Mouse (Mus musculus): Measurements from ENCODE around the gene Gm20219.

The Gm20219 gene

GRCm38 (mm10) chr17:56548605-56549105 lies 5.5 kb downstream of the Gm20219 start:
- TF ChIP-seq NANOG (IDR thresholded peaks at IDR 0.05; ENCODE audit: borderline replicate concordance, low read length) (no peak), POU5F1 (IDR thresholded peaks at IDR 0.05; ENCODE audit: borderline replicate concordance, low read length) (no peak), CTCF (conservative IDR thresholded peaks at IDR 0.05; ENCODE audit: low read length) (no peak)
- no peaks in the 10 kb centered on the region for H3K36me3 ChIP-seq (ENCODE audit: insufficient read depth, low read length)
- no peaks in the 10 kb centered on the region for H3K9me3 ChIP-seq (ENCODE audit: low read length)
- peaks cover 5% of the 10 kb centered on the region; the same call in 1 of the 2 replicates for H3K27me3 ChIP-seq (ENCODE audit: insufficient read depth, low read length)
- no peak overlapping the region for H3K4me3 ChIP-seq (replicated peaks; ENCODE audit: low read length)
- peaks cover 44% of the 10 kb centered on the region for H3K4me1 ChIP-seq (replicated peaks; ENCODE audit: low read depth, low read length)

DNA sequence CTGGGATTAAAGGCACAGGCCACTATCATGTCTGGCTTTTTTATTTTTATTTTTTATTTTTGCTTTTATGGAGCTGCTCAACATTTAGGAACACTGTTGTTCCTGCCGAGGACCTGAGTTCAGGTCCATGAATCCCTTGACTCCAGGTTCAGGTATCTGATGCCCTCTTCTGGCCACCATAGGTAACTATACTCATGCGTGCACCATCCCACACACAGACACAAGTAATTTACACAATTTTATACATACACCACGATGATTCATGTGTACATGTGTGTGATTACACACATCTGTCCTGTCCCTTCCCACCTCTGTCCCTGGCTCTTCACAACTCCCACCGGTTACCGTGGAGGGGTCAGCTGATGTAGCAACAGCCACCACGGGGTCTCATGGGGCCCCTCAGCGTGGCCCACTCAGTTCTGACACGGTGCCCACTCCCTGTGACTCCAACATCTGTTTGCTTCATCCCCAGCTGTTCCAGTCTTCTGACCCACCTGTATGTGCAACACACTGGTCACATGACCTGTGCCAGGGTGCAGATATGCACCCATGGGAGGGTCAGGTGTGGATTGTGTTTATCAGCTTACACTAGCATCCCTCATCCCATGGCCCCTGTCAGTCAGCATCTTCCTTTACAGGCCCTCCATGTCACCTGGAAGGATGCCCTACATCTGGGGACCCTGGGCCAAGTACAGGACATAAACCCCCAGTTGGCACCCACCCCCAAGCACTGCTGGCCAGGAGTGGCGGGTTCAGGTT lies 6.2 kb downstream of the Gm20219 start:
- H3K4me3 ChIP-seq (replicated peaks; ENCODE audit: low read length) = no peak overlapping the region
- H3K4me1 ChIP-seq (replicated peaks; ENCODE audit: low read depth, low read length) = peaks cover 39% of the 10 kb centered on the region
- TF ChIP-seq CTCF (conservative IDR thresholded peaks at IDR 0.05; ENCODE audit: low read length) (peak; percentile 52), POU5F1 (IDR thresholded peaks at IDR 0.05; ENCODE audit: borderline replicate concordance, low read length) (no peak), NANOG (IDR thresholded peaks at IDR 0.05; ENCODE audit: borderline replicate concordance, low read length) (no peak)
- H3K27me3 ChIP-seq (ENCODE audit: insufficient read depth, low read length) = peaks cover 8% of the 10 kb centered on the region
- H3K9me3 ChIP-seq (ENCODE audit: low read length) = no peaks in the 10 kb centered on the region
- no peaks in the 10 kb centered on the region for H3K36me3 ChIP-seq (ENCODE audit: insufficient read depth, low read length)

GRCm38 (mm10) chr17:56547116-56547845 lies 6.9 kb downstream of the Gm20219 start:
- no peaks in the 10 kb centered on the region for H3K9me3 ChIP-seq (ENCODE audit: low read length)
- H3K4me3 ChIP-seq (replicated peaks; ENCODE audit: low read length) = 0 out of 2 replicates have a peak overlapping the region, but pooled peaks have one; percentile 7
- peaks cover 9% of the 10 kb centered on the region for H3K27me3 ChIP-seq (ENCODE audit: insufficient read depth, low read length)
- peaks cover 40% of the 10 kb centered on the region for H3K4me1 ChIP-seq (replicated peaks; ENCODE audit: low read depth, low read length)
- TF ChIP-seq NANOG (IDR thresholded peaks at IDR 0.05; ENCODE audit: borderline replicate concordance, low read length) = no peak
- no peaks in the 10 kb centered on the region for H3K36me3 ChIP-seq (ENCODE audit: insufficient read depth, low read length)

DNA sequence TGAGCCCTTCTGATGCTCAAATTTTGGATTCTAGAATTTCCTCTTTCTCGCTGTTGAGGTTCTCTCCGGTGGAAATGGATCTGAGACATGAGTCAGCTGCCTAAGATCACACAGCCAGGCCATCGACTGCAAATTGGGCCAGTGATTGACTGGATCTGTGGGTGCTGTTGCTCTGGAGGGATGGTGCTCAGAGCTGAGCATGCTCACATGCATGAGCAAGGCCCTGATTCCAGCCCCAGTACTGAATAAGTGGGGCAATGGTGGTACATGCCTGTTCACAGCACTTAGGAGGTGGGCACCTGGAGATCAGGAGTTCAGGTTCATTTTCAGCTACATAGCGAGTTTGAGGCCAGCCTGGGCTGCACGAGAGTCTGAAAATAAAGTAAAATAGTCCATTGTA lies 7.6 kb downstream of the Gm20219 start:
- Histone ChIP-seq H3K27me3 (ENCODE audit: insufficient read depth, low read length) (peaks cover 14% of the 10 kb centered on the region), H3K4me3 (replicated peaks; ENCODE audit: low read length) (no peak overlapping the region), H3K36me3 (ENCODE audit: insufficient read depth, low read length) (no peaks in the 10 kb centered on the region), H3K9me3 (ENCODE audit: low read length) (no peaks in the 10 kb centered on the region), H3K4me1 (replicated peaks; ENCODE audit: low read depth, low read length) (peaks cover 42% of the 10 kb centered on the region)
- TF ChIP-seq CTCF (conservative IDR thresholded peaks at IDR 0.05; ENCODE audit: low read length) (no peak), POU5F1 (IDR thresholded peaks at IDR 0.05; ENCODE audit: borderline replicate concordance, low read length) (no peak), NANOG (IDR thresholded peaks at IDR 0.05; ENCODE audit: borderline replicate concordance, low read length) (no peak)

DNA sequence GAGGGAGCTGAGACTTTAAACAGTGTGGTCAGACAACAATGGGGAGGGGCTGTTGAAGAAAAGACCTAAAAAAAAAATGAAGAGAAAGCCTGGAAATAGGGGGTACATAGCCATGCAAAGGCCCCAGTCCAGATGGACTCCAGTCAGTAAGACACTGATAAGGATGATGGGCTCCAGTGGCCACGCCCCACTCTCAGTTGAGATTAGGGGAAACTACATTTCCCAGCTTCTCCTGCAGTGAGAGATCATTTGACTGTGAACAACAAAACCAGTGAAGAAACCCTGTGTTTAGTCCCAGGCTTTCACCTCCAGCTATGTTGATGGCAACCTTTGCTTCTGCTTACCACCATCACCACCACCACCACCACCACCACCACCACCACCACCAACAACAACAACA lies 8.2 kb downstream of the Gm20219 start:
- TF ChIP-seq NANOG (IDR thresholded peaks at IDR 0.05; ENCODE audit: borderline replicate concordance, low read length) (no peak), POU5F1 (IDR thresholded peaks at IDR 0.05; ENCODE audit: borderline replicate concordance, low read length) (no peak), CTCF (conservative IDR thresholded peaks at IDR 0.05; ENCODE audit: low read length) (no peak)
- Histone ChIP-seq H3K27me3 (ENCODE audit: insufficient read depth, low read length) (peaks cover 14% of the 10 kb centered on the region), H3K4me1 (replicated peaks; ENCODE audit: low read depth, low read length) (peaks cover 42% of the 10 kb centered on the region), H3K4me3 (replicated peaks; ENCODE audit: low read length) (no peak overlapping the region), H3K9me3 (ENCODE audit: low read length) (no peaks in the 10 kb centered on the region), H3K36me3 (ENCODE audit: insufficient read depth, low read length) (no peaks in the 10 kb centered on the region)

DNA sequence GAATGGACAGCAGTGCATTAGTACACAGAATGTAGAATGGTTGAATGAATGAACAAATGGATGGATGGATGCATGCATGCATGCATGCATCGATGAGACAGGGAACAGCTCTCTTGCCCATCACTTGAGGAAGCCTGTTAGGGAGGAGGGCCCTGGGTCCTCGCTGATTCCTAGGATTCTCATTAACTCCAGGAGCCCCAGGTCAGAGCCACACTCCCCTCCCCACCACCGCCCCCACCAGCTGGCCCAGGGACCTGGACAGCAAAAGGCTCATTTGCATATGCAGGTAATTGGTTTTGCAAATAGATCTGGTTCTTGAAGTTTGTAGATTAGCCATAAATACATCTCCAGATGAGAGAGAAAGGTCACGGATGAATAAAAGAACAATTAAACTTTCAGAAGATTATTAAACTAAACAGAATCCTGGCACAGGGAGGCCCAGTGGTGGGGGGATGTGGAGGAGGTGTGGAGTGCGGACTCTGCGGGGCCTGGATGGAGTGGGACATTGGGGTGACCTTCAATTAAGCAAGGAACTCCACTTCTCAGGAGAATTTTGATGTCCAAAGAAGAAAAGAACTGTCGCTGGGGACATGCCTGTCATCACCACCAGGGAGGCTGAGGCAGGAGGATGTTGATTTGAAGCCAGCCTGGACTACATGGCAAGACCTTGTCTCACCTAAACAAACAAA lies 9.3 kb downstream of the Gm20219 start:
- Histone ChIP-seq H3K27me3 (ENCODE audit: insufficient read depth, low read length) (peaks cover 14% of the 10 kb centered on the region), H3K36me3 (ENCODE audit: insufficient read depth, low read length) (no peaks in the 10 kb centered on the region), H3K4me1 (replicated peaks; ENCODE audit: low read depth, low read length) (peaks cover 44% of the 10 kb centered on the region), H3K9me3 (ENCODE audit: low read length) (no peaks in the 10 kb centered on the region), H3K4me3 (replicated peaks; ENCODE audit: low read length) (no peak overlapping the region)
- TF ChIP-seq CTCF (conservative IDR thresholded peaks at IDR 0.05; ENCODE audit: low read length) = no peak
- no peak for TF ChIP-seq POU5F1 (IDR thresholded peaks at IDR 0.05; ENCODE audit: borderline replicate concordance, low read length)
- TF ChIP-seq NANOG (IDR thresholded peaks at IDR 0.05; ENCODE audit: borderline replicate concordance, low read length) = no peak

- Histone ChIP-seq H3K27me3 (ENCODE audit: insufficient read depth, low read length) (peaks cover 17% of the 10 kb centered on the region), H3K4me1 (replicated peaks; ENCODE audit: low read depth, low read length) (peaks cover 44% of the 10 kb centered on the region), H3K36me3 (ENCODE audit: insufficient read depth, low read length) (no peaks in the 10 kb centered on the region), H3K9me3 (ENCODE audit: low read length) (no peaks in the 10 kb centered on the region), H3K4me3 (replicated peaks; ENCODE audit: low read length) (no peak overlapping the region)
- TF ChIP-seq POU5F1 (IDR thresholded peaks at IDR 0.05; ENCODE audit: borderline replicate concordance, low read length) (no peak), CTCF (conservative IDR thresholded peaks at IDR 0.05; ENCODE audit: low read length) (no peak), NANOG (IDR thresholded peaks at IDR 0.05; ENCODE audit: borderline replicate concordance, low read length) (no peak)
Measured at GRCm38 (mm10) chr17:56543684-56544224, 10.4 kb downstream of the Gm20219 start.

- no peak overlapping the region for H3K4me3 ChIP-seq (replicated peaks; ENCODE audit: low read length)
- TF ChIP-seq CTCF (conservative IDR thresholded peaks at IDR 0.05; ENCODE audit: low read length) (no peak), NANOG (IDR thresholded peaks at IDR 0.05; ENCODE audit: borderline replicate concordance, low read length) (no peak), POU5F1 (IDR thresholded peaks at IDR 0.05; ENCODE audit: borderline replicate concordance, low read length) (no peak)
- no peaks in the 10 kb centered on the region for H3K36me3 ChIP-seq (ENCODE audit: insufficient read depth, low read length)
- H3K9me3 ChIP-seq (ENCODE audit: low read length) = no peaks in the 10 kb centered on the region
- H3K27me3 ChIP-seq (ENCODE audit: insufficient read depth, low read length) = peaks cover 26% of the 10 kb centered on the region
- peaks cover 49% of the 10 kb centered on the region for H3K4me1 ChIP-seq (replicated peaks; ENCODE audit: low read depth, low read length)
Measured at GRCm38 (mm10) chr17:56542736-56543135, 11.5 kb downstream of the Gm20219 start.
